Mouse (Mus musculus): ENCODE measurements at regions not wholly inside any gene's neighbourhood (a gene's known extent, or its start where the extent isn't known, plus 50 kb on each side); places are given as distances from the start of the nearest gene placed in this dataset.
A peak's percentile ranks its signal among the peaks of the same experiment; 100 is the strongest.

DNA sequence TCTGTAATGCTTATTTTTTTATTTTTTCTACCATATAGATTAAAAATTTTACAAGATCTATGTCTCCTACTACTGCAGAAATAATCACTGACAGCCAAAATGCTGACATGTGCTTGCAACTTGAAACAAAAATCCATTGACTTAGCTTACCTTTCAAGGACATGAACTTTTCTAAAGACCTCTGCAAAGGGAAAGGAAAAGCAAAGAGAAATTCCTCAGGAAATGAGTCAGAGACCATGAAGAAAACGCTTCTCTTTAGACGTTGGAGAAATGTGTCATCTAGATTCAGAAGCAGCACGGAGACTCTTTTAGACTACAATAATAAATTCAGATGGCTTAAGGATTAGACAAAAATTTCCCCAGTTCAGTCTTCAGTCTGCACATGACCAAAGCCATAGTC, 2188.6 kb upstream of the Tenm3 start:
- no peak for DNase-seq (ENCODE audit: low spot score in 2 of 2)

DNA sequence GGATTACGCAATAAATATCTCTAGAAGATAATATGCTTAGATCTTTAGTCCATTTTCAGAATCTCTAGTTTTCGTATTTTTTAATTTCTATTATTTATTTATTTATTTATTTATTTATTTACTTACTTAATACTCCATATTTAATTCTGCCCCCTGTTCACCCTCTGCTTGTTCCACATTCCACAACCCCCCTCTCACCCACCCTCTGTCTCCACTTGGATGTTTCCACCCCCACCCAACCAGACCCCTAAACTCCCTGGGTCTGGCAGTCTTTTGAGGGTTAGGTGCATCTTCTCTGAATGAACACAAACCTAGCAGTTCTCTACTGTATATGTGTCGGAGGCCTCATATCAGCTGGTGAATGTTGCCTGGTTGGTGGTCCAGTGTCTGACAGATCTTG, 2166.8 kb upstream of the Tenm3 start:
- no peak for DNase-seq (ENCODE audit: low spot score in 2 of 2)

DNA sequence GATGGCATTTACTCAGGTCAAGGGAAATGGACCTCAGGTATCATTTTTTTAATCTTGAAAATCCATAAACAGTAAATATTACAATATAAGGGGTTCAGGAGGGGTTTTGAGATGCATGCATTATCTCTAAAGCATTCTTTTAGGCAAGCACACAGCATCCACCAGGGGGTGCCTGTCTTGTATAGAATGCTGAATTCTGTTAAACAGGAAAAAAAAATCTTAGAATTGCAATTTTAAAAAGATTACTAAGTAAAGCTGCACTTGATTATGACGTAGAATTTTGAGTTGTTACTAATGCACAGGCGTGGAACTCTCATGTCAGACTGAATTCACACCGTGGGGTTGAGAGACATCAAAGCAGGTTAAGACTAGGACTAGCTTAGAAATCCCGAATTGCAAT, 2123.6 kb upstream of the Tenm3 start:
- DNase-seq (ENCODE audit: low spot score in 2 of 2), result no peak

DNA sequence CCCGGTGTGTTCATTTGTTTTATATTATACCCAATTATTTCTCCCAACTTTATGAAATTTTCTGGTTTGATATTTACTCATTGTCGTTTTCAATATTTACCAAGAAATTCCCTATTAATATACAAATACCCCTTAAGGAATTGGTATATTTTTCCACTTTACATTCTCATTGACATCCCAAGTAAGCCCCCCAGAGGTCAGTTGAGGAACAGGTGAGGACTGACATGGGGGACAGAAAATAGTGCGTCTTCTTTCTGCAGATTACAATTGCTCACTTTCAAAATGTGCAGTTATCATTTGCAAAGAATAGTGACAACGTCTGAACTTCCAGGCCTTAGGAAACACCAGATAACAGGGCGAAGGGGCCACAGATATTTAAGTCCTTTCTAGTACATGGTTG, 2073.8 kb upstream of the Tenm3 start:
- DNase-seq (ENCODE audit: low spot score in 2 of 2), result no peak

DNA sequence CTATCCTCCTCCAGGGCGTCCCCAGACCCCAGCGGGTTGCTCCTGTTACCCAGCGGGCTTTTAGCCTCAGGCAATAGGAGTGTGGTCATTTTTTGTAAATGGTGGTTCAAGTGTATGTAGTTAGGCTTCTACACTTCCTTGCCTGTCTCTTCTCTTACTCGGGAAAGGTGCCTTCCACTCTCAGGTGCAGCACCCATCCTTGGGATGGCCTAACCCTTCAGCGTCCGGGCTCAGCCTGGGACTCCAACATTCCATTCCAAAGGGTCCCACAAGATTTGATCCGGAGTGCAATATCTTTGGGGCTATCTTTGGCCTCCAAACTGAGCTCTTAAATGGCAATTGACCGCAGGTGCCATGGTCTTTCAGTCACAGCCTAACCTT, 2073.0 kb upstream of the Tenm3 start:
- DNase-seq (ENCODE audit: low spot score in 2 of 2), result no peak

DNA sequence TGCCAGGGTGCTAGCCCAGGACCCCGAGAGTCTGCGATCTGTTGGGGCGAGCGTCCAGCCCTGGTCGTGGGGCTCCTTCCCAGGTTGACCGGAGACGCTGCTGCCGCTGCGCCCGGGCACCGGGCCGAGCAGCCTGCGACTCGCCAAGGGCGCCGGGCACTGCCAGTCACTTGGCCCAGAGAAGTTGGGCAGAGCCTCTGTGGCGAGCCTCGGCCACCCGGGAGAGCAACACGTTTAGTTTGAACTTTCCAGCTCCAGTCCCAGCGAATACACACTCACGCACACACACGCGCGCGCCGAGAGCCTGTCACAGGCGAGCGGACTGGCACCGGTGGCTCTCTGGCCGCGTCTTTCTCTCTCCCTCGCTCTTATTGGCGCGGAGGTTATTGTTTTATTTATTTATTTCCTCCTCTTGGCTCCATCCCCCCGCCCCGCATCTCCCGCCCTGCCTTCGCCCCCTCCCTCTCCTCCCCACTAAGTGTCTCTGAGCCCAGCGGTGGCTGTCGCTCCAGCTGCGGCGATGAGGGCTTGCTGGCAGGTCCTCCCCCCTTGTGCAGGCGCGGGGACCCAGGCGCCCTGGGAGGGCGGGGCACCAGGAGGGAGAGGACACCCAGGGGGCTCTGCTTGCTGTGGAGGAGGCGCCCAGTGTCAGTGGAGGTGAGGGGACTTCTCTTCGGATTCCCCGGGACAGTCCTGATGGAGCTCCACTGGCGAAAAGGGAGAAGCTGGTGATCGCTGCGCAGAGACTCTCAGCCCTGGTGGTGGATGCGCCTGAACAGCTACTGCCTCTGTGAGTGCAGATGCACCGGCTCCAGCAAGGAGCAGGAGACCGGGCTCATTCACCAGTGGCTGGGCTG, 2072.4 kb upstream of the Tenm3 start:
- peak in 1 of 2 experiments; percentile 20 for DNase-seq (ENCODE audit: low spot score in 2 of 2)

DNA sequence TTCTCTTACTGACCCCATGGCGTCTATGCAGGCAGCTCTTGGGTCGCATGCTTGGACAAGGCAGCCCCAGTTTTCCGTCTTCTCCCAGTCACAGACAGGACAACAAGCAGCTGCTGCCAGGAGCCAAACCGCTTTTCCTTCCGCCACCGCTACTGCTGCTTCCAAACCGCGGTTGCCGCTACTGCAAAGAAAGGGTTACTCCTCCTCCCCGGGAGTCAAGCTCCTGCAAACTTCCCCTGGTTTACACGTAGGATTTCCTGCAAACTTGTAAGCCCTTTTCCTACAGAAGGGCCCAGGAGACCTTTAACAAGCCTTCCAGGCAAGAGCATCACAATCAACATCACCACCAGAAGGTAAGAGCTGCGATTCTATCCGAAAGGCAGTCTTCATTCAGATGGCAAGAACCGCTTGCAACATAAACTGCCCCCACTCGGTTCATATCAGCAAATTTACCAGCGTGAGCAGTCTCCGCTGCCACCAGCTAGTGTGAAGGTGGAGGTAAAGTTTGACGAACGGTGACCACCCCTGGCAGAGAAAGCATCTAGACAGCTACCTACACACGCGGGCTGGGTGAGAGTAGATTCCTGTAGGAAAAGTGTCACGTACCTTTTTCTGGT, 2071.6 kb upstream of the Tenm3 start:
- DNase-seq (ENCODE audit: low spot score in 2 of 2), result no peak

DNA sequence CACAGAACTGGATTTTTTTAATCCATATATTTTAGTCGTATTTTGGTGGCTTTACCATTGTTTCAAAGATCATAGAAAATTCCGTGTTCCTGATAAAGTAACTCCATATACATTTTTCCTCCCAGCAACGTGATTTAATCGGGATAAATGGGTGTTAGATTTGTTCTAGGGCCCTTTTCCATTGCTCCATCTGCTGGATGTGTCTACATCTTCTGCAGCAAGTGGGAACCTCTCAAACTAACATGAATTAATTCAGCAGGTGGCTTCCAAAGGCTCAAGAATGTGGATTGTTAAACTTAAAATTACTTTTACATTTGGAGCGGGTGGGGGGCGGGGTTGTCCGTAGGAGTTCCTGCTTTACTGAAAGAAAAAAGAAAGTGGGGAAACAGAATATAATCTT, 2070.9 kb upstream of the Tenm3 start:
- no peak for DNase-seq (ENCODE audit: low spot score in 2 of 2)

DNA sequence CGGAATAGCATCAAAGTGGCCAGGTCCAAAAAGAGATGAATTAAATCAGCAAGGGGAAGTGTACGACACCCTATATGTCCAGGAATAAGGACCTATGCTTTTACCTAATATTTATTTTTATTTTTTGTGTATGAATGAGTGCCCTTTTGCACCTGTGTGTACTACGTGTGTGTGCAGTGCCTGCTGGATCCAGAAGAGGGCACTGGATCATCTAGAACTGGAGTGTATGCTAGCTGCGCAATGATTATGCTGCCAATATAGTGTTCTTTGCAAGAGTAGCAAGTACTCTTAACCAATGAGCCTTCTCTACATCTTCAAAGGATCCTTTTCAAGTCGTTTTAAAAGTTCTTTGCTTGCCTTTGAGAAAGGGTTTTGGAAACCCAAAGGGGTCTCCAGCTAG, 2034.4 kb upstream of the Tenm3 start:
- no peak for DNase-seq (ENCODE audit: low spot score in 2 of 2)
